Mouse (Mus musculus) layer of hippocampus, adult 18-20 months (tissue): ENCODE results near the gene Gbf1. TPM values are rescaled to one million over a fixed set of nuclear protein-coding genes. Genes with fewer than 3 reads are reported as not detected.
A peak's percentile ranks its signal among the peaks of the same experiment; 100 is the strongest.
"Not testable (repeated sequence)": the region's sequence is repeated elsewhere in the genome, so short reads cannot be mapped to it uniquely, and the experiment has no call there.

Experiments used
- DNase-seq, 2 experiments: peaks; one replicate each; pipeline ENCODE4 v3.0.0; 2022; ENCODE audit warnings: low spot score in 2 of 2
- total RNA-seq, 2 experiments: library from RNA; stranded (reverse); gene quantifications; 2 replicates each; pipeline ENCODE4 v1.2.3; 2021

The Gbf1 gene
- total RNA-seq, 2 experiments from 2014 or later: 82.1 to 84.8 TPM

DNA sequence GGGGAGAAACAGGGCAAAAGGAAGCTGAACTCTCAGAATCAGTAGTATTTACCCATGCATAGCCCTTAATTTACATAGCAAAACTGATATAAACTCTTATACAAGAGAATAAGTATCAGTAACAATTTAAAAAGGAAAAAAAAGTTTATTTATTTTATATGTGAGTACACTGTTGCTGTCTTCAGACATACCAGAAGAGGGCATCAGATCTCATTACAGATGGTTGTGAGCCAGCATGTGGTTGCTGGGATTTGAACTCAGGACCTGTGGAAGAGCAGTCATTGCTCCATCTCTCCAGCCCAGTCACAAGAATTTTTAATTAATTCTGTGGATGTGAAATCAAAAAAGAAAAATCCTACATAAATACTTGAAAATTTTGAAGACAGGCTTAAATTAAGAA, 65.0 kb downstream of the Gbf1 start:
- DNase-seq: not testable (repeated sequence)

GRCm38 (mm10) chr19:46220116-46220515, 67.8 kb downstream of the Gbf1 start:
- no peak for DNase-seq

GRCm38 (mm10) chr19:46223118-46223517, 70.8 kb downstream of the Gbf1 start:
- DNase-seq: peak in 1 of 2 experiments; percentile 19

DNA sequence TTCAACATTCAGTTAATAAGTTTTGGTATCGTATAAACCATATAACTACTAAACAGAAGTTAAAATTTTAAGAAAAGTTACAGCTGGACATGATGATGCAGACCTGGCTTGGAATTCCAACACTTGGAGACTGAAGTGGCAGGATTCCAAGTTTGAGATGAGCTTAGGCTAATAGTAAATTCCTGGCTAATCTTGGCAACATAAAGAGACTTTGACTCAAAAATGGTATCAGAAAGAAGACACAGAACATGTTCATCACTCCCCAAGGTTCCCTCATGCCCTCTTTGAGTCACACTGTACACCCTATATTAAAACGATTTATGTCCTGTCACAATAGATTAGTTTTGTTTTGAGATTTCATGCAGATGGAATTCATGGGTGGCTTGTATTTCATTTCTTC, 72.6 kb downstream of the Gbf1 start:
- DNase-seq: no peak

- DNase-seq: no peak
These were observed 73.2 kb downstream of the Gbf1 start for GRCm38 (mm10) chr19:46225506-46225905.

GRCm38 (mm10) chr19:46226295-46226694, 74.0 kb downstream of the Gbf1 start:
- DNase-seq: no peak

- DNase-seq: no peak
These were observed 75.0 kb downstream of the Gbf1 start for GRCm38 (mm10) chr19:46227300-46227699.

GRCm38 (mm10) chr19:46234450-46234849, 82.1 kb downstream of the Gbf1 start:
- no peak for DNase-seq

- no peak for DNase-seq
These were observed 84.3 kb downstream of the Gbf1 start for GRCm38 (mm10) chr19:46236658-46237057.

DNA sequence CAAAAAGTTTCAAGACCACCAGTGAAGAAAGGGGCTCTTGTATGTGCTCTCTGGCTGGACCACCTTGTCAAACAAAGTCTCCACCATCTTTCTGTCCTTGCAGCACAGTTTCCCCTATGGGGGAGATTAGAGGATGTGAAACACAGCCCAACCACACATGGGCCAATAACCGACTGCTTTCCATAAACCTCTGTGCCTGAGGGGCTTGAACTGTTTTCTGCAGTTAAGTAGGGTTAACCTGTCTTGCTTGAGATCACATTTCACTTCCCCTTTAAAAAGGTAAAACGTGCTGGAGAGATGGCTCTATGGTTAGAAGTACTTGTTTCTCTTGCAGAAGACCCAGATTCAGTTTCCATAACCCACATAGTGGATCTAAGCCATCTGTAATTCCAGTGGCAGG, 87.9 kb downstream of the Gbf1 start:
- no peak for DNase-seq

DNA sequence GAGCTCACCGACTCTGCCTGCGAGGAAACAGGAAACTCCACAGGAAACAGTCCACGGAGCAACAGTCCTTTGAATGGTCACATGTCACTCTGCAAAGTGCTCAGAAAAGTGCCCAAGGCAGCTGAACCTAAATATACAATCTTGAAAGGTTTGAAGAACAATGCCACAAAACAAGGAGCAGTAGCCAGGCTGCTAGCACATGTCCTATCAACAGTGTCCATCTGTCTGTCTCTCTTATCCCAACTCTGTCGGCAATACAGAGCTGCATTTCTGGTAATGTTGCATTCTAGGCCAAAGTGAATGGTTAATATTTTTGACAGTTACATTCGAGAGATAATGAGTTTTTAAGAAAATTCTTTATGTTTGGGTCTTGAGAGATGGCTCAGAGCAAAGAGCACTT, 90.1 kb downstream of the Gbf1 start:
- DNase-seq: no peak

GRCm38 (mm10) chr19:46244628-46245027, 92.3 kb downstream of the Gbf1 start:
- no peak for DNase-seq

DNA sequence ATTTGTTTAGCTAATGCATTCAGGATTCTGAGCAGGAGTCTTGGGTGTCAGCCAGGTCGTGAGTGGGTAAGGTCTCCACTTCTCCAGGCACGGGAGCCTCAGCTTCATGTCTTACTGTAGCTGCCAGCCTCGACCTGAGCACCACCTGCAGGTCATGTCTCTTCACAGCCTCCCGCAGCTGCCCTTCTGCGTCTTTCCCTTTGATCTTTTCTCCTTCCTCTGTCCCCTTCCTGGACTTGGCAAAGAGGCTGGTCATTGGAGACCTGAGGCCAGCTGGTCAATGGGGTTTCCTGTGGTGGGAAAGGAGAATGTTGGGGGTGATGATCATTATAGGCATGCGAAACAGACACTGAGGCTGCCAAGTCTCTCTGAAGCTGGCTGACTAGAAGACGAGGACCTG, 96.7 kb downstream of the Gbf1 start:
- DNase-seq: no peak

DNA sequence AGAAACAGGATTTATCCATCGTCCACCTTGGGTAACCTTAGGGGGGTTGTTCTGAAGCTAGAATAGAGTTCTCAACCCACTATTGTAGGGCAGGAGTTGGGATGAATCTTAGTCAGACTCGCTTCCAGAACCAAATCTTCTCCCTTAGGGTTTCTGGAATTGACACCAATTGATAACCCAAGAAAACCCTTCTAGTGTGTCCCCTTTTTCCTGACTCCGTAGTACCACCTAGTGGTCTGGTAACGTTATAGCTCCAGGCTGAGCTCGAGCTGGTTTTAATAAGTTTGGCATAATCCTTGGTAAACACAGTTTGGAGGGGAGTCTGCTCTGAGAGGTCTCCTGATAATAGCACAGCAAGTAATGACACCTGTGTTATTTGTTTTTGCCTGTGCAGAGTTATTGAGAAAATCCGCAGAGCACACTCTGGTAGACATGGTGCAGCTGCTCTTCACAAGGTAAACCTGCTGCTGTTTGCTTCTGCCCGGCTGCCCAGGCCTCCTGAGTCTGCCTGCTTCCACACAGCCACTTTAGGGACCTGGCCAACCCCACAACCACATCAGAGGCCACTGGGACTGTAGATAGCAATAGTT, 101.9 kb downstream of the Gbf1 start:
- peak; percentile 8 to 43 for DNase-seq

GRCm38 (mm10) chr19:46264762-46265161, 112.5 kb downstream of the Gbf1 start:
- DNase-seq: no peak

DNA sequence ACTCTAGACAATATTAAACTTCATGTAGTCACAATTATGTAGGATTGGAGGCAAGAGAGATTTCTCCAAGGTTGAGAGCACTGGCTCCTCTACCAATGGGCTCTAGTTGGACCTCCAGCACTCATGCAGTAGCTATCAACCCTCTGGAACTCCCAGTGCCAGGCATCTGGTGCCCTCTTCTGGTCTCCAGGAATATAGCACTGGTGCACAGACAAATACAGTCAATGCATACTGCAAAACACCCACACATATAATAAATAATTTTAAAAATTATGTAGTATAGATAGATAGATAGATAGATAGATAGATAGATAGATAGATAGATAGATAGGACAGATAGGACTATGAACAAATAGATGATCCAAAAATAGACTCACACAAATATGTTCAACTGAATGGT, 123.0 kb downstream of the Gbf1 start:
- DNase-seq: no peak

GRCm38 (mm10) chr19:46282081-46282849, 130.0 kb downstream of the Gbf1 start:
- no peak for DNase-seq

- DNase-seq: no peak
These were observed 132.4 kb downstream of the Gbf1 start for GRCm38 (mm10) chr19:46284686-46285085.

DNA sequence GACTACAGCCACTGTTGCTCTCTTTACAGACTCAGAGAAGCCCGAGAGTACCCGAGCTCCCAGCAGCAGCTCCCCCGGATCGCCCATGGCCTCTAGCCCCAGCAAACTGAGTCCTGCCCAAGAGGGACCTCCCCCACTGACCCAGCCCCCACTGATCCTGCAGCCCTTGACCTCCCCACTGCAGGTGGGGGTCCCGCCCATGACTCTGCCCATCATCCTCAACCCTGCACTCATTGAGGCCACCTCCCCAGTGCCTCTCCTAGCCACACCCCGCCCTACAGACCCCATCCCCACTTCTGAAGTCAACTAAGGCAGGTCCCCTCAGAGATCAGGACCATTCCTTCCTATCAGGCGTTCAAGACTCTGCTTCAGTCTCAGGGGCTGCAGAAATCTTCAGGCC, 133.3 kb downstream of the Gbf1 start:
- DNase-seq: no peak

GRCm38 (mm10) chr19:46286047-46286446, 133.7 kb downstream of the Gbf1 start:
- no peak for DNase-seq

GRCm38 (mm10) chr19:46286926-46287325, 134.6 kb downstream of the Gbf1 start:
- no peak for DNase-seq

DNA sequence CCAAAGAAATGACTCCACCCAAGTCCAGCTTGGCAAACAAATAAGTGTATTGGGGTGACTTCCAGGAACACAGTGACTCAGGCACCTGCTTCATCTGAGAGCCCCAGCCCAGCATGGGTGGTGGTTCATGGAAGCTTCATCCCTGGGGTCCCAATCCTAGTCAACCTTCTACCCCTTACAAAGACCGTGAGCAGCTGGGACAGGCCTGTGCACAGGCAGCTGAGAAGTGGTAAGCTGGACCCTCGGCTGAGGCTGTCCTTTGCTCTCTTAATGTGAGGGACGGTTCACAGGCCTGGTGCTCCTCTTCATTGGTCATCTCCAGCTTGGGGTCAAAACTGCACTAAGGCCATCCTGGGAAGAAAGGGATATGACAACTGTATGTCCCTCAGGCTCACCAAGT, 135.3 kb downstream of the Gbf1 start:
- DNase-seq: no peak

GRCm38 (mm10) chr19:46290535-46291105, 138.3 kb downstream of the Gbf1 start:
- no peak for DNase-seq
